Mouse (Mus musculus) forebrain, embryonic 16.5 days (tissue): ENCODE data around the gene Rap1a. TPM values are rescaled to one million over a fixed set of nuclear protein-coding genes. Genes with fewer than 3 reads are reported as not detected.
A peak's percentile ranks its signal among the peaks of the same experiment; 100 is the strongest.
"Not testable (repeated sequence)": the region's sequence is repeated elsewhere in the genome, so short reads cannot be mapped to it uniquely, and the experiment has no call there.

ENCODE experiments used
- ATAC-seq: fragments of 200-750 bp; cut with Nextera tagmentation; 2 replicates; pipeline ENCODE4 v1.8.0; 2017; ENCODE audit warnings: mild to moderate bottlenecking, moderate library complexity
- H3K27ac ChIP-seq: fragments of 300-500 bp; sonication (generic); 2 replicates; pipeline ENCODE4 v1.5.1; 2014; ENCODE audit warnings: low read length, control low read depth
- H3K27me3 ChIP-seq: fragments of 300-500 bp; sonication (generic); replicated peaks from 2 replicates; pipeline ENCODE4 v1.6.1; 2014; ENCODE audit warnings: low read length; ENCODE audit not compliant: control insufficient read depth, insufficient read depth
- H3K36me3 ChIP-seq: fragments of 300-500 bp; sonication (generic); 2 replicates; pipeline ENCODE4 v1.6.1; 2014; ENCODE audit not compliant: control insufficient read depth, insufficient read depth
- H3K4me1 ChIP-seq: fragments of 300-500 bp; sonication (generic); replicated peaks from 2 replicates; pipeline ENCODE4 v1.6.1; 2014; ENCODE audit warnings: low read length; ENCODE audit not compliant: control insufficient read depth, insufficient read depth
- H3K4me2 ChIP-seq: fragments of 300-500 bp; sonication (generic); 2 replicates; pipeline ENCODE4 v1.6.1; 2014; ENCODE audit warnings: mild to moderate bottlenecking, low read length, control low read depth
- H3K4me3 ChIP-seq: fragments of 300-500 bp; sonication (generic); replicated peaks from 2 replicates; pipeline ENCODE4 v1.5.1; 2014; ENCODE audit warnings: mild to moderate bottlenecking, low read length, control low read depth
- H3K9ac ChIP-seq: fragments of 300-500 bp; sonication (generic); replicated peaks from 2 replicates; pipeline ENCODE4 v1.6.1; 2014; ENCODE audit warnings: low read depth, low read length, control low read depth
- H3K9me3 ChIP-seq: fragments of 300-500 bp; sonication (generic); 2 replicates; pipeline ENCODE4 v1.6.1; 2016; ENCODE audit warnings: low read length; ENCODE audit not compliant: control insufficient read depth
- WGBS: fragments of 180-500 bp; shearing (Covaris S2); extraction: QIAGEN DNeasy Blood & Tissue Kit; methylation state at CpG from one replicate; pipeline ENCODE4 v1.1.7; 2014; 5-methylcytosine and 5-hydroxymethylcytosine counted together
- polyA plus RNA-seq: library from polyadenylated mRNA; unstranded; fragments of >200 nt; fragmentation: Nextera tagmentation; extraction: Ambion mirVana; gene quantifications from 2 replicates; pipeline ENCODE4 v1.2.1, GENCODE M21; 2015

Rap1a gene
- polyA plus RNA-seq, 1 experiment from 2014 or later = 67.7 TPM

DNA sequence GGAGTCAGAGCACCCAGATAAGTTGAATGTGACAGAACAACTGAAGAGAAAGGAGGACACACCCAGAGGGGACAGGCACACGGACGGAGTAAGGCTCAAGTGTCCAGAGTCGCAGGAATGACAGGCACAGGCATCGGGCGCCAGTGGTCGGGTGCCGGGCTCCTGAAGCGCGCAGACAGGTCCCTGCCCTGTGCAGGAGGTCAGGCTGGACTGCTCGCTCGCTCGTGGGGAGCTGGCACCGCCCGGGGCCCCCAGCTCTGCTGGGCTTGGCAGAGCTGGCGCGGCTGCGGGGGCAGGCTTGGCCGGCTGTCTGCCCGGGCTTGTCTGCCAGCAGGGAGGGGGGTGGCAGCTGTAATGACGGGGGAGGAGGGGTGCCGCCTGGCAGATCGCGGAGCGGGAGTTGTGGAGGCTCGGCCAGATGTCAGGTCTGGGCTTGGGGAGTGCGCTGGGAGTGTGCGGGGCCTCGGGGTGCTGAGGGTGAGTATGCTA, 96.0 kb downstream of the Rap1a start:
- H3K4me3 ChIP-seq = peak overlapping the region; percentile 51
- WGBS = 0% methylated on average over 26 of the region's 28 CpGs
- H3K9me3 ChIP-seq = no peaks in the 10 kb centered on the region
- H3K4me2 ChIP-seq = peak overlapping the region; percentile 98
- H3K27ac ChIP-seq = peak overlapping the region; percentile 70; the same call in 1 of the 2 replicates
- ATAC-seq = peak; percentile 73
- H3K36me3 ChIP-seq = no peaks in the 10 kb centered on the region
- H3K4me1 ChIP-seq = peaks cover 19% of the 10 kb centered on the region
- no peaks in the 10 kb centered on the region for H3K27me3 ChIP-seq
- peak overlapping the region; percentile 56 for H3K9ac ChIP-seq

DNA sequence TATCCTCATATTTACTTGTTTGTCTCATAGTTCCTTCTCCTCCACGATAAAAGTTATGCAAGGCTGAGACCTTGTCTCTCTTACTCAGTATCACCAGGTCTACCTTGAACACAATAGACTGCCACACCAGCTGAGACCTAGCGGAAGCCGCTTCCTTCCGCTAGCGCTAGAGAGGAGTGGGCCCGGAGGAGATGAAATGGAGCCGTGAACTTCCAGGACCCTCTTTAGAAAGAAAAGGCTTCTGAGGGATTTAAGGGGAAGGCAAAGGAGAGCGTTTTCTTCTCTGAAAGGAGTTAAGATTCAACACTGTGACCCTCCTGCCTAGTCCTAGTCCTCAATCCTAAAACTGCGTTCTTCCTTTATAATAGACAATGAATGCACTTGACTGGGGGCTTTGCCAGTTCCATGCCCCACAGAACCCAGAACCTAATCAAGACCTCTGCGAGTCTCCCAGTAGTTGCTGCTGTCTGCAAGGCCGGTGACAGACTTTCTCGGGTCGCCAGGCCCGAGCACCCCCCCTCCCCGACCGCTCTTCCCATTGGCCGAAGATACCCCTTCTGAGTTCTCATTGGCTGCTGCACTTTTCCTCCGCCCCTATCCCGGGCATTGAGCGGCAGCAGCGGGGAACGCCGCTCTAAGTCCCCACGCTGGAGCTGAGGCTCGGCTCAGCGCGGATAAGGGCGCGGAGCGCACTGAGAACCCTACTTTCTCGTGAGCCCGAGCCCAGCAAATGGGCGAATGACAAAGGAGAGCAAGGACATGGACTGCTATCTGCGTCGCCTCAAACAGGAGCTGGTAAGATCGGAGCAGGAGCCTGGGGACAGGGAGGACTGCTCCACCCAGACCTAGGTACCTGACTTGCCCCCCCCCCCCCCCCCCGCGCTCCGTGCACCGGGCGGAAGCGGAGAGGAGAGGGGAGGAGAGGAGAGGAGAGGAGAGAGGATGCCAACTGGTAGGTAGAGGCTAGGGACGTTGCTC, 96.8 kb downstream of the Rap1a start, which contains the start of gene Inka2:
Inka2 (plus strand) TSS at position 569 of the 978 bp plus-strand sequence.
- ATAC-seq = peak; percentile 98
- peak within 1 kb of the TSS; percentile 56 for H3K9ac ChIP-seq
- H3K4me2 ChIP-seq = peak within 1 kb of the TSS; percentile 98
- no peaks in the 10 kb centered on the region for H3K9me3 ChIP-seq
- no peaks in the 10 kb centered on the region for H3K36me3 ChIP-seq
- H3K4me1 ChIP-seq = peaks cover 18% of the 10 kb centered on the region
- WGBS = 3% methylated on average over 40 of the region's 43 CpGs
- H3K27ac ChIP-seq = peak within 1 kb of the TSS; percentile 70
- peak within 1 kb of the TSS; percentile 51 for H3K4me3 ChIP-seq
- H3K27me3 ChIP-seq = no peaks in the 10 kb centered on the region

DNA sequence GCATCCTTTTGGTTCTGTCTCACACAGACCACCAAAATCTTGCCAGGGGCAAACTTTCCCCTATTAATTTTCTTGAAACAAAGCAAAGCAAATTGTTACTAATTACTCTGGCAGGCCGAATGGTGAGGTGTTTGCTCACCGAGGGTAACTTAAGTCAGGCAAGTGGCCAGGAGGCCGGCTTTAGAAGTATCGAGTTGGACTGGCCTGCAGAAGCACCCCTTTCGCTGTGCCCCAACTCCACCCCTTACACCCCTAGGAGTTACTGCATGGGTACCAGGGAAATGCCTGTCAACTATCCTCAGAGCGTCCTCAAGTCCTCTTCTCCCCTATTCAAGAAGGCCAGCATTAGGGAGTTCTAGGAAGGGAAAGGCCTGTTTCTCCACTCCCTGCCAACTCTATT, 97.6 kb downstream of the Rap1a start:
- no peak overlapping the region for H3K9ac ChIP-seq
- no peak overlapping the region for H3K27ac ChIP-seq
- H3K4me3 ChIP-seq = no peak overlapping the region
- no peaks in the 10 kb centered on the region for H3K27me3 ChIP-seq
- peaks cover 18% of the 10 kb centered on the region for H3K4me1 ChIP-seq
- no peak overlapping the region for H3K4me2 ChIP-seq
- no peaks in the 10 kb centered on the region for H3K36me3 ChIP-seq
- 50% methylated on average over 6 of the region's 6 CpGs for WGBS
- no peaks in the 10 kb centered on the region for H3K9me3 ChIP-seq
- no peak for ATAC-seq

DNA sequence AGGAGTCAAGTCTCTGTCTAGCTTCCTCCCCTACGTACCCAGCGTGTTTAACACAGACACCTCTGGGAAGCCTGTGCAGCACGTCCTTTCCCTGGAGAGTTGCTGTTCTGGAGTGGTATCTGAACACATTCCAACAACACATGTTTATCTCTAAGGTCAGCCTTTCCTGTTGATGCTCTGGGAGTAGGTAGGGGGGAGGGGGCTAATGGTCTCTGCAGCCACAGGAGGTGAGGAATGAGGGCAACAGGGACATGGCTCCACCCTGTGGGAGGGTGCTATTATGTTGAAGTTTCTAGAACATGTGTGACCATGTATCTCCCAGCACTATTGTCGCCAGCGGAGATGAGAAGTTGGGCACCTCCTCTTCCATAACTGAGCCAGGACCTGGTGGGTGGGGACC, 99.7 kb downstream of the Rap1a start:
- Histone ChIP-seq H3K4me3 (no peak overlapping the region), H3K9me3 (no peaks in the 10 kb centered on the region), H3K9ac (no peak overlapping the region), H3K36me3 (no peaks in the 10 kb centered on the region), H3K4me2 (no peak overlapping the region), H3K4me1 (peaks cover 23% of the 10 kb centered on the region), H3K27ac (no peak overlapping the region), H3K27me3 (no peaks in the 10 kb centered on the region)
- 72% methylated on average over 5 of the region's 5 CpGs for WGBS
- ATAC-seq = no peak

DNA sequence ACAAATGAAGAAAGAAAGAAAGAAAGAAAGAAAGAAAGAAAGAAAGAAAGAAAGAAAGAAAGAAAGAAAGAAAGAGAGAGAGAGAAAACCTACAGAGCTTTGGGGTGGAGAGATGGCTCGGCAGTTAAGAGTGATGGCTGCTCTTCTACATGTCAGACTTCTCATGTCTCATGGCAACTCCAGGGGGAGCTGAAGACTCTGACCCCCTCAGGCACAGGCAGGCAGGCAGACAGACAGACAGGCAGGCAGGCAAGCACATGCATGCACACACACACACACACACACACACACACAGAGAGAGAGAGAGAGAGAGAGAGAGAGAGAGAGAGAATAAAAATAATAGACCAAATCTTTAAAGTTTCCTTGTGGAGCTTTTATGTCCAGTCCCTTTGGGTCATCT, 100.3 kb downstream of the Rap1a start:
- H3K9ac ChIP-seq, H3K4me3 ChIP-seq, H3K27ac ChIP-seq, H3K4me2 ChIP-seq, H3K27me3 ChIP-seq, H3K9me3 ChIP-seq, ATAC-seq, H3K36me3 ChIP-seq: not testable (repeated sequence)
- 48% methylated on average over 1 of the region's 1 CpGs for WGBS
- peaks cover 27% of the 10 kb centered on the region for H3K4me1 ChIP-seq

DNA sequence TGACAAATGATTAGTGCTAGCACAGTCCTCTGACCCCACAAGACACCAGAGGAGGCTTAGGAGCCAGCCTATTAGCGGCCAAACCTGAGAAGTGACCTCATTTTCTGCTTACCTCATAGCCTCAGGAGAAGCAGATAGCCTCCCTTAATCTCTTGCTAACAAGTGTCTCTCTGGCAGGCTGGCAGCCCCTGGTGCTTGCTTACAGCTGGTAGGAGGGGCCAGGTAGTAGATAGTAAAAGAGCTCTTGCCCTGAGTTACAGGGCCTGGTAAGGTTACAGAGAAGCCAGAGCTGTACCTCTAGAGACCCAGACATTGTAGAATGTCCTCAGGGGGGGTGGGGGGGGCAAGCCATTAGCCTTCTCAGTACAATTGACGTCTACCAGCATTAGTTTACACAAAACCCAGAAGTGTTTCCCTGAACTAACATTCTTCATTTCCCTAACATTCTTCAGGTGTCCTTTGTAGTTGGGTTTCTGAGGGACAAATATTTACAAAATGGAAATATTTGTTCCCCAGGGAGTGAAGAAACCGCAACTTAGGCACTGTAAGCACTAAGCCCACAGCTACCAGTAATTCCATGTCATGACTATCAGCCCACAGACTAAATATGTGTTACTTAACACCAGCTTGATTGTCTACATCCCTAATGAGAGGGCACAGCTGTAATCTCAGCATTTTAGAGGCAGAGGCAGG, 101.7 kb downstream of the Rap1a start:
- Histone ChIP-seq H3K4me3 (no peak overlapping the region), H3K9ac (no peak overlapping the region), H3K27me3 (no peaks in the 10 kb centered on the region), H3K4me1 (peaks cover 22% of the 10 kb centered on the region), H3K27ac (no peak overlapping the region), H3K4me2 (no peak overlapping the region), H3K36me3 (no peaks in the 10 kb centered on the region), H3K9me3 (no peaks in the 10 kb centered on the region)
- 51% methylated on average over 3 of the region's 3 CpGs for WGBS
- ATAC-seq = no peak

DNA sequence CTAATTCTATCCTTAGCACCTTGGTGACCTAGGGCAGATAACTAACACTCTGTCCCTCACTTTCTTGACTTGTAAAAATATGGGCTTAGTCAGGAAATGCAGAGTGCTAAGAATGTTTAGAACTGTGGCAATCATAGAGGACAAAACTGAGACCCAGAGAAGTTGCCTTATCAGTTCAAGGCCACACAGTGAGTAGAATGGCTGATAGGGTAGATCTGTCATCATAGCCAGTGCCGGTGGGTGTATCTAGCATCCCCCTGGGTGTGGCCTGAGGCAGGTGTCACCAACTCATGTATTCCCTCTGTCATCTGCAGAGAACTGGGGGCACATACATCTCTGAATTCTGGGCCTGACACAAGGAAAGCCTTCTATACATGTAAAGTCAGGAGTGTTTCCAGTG, 102.8 kb downstream of the Rap1a start:
- Histone ChIP-seq H3K27ac (no peak overlapping the region), H3K4me2 (no peak overlapping the region), H3K36me3 (no peaks in the 10 kb centered on the region), H3K9me3 (no peaks in the 10 kb centered on the region), H3K27me3 (no peaks in the 10 kb centered on the region), H3K9ac (no peak overlapping the region), H3K4me3 (no peak overlapping the region), H3K4me1 (peaks cover 17% of the 10 kb centered on the region)
- ATAC-seq = no peak
- 89% methylated on average over 1 of the region's 1 CpGs for WGBS

DNA sequence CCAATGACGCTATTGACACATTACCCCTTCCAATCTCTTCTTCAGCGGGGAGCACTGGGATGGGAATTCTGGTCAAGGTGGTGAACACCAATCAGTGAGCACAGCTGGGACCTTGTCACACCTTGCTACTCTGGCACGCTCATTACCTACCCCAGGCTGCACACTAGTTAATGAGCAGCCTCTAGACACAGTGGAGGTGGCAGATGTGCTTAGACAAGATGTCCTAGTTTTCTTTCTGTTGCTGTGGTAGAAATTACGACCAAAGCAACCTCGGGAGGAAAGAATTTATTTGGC, 104.0 kb downstream of the Rap1a start:
- Histone ChIP-seq H3K9ac (no peak overlapping the region), H3K36me3 (no peaks in the 10 kb centered on the region), H3K4me2 (no peak overlapping the region), H3K4me3 (no peak overlapping the region), H3K4me1 (peaks cover 17% of the 10 kb centered on the region), H3K27ac (no peak overlapping the region), H3K9me3 (no peaks in the 10 kb centered on the region), H3K27me3 (no peaks in the 10 kb centered on the region)
- whole genome bisulfite sequencing = 71% methylated on average over 5 of the region's 5 CpGs
- ATAC-seq = no peak

DNA sequence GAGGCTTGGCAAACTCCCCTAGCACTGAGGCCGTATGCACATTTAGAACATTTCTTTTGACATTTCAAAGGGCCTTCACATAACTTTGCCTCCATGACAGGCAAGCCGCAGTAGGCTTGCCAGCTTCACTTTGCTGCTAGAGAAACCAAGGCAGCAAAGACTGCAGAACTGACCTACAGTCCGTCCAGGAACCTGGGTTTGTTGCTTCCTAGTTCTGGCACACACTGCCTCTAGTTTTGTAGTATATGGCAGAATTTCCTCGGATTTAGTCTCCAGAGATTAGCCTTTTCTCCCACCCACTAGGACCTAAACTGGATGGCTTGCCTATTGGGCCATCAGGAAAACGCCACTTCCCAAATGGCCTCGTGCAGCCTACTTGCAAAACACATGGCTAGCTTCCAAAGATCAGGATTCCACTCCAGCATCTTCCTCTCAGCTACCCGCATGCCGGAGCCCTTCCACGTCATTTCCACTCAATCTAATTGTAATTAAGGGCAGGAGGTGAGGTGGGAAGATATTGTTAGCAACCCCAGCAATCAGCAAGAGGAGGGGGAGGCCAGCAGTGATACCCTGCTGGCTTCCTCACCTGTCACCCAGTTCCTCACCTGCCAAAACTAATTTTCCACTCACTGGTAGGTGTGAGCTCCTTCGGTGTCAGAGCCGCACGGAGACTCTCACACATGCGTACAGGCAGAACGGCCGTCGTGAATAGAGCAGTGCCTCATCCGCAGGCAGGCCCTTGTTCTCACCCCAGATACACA, 104.6 kb downstream of the Rap1a start:
- ATAC-seq = no peak; the same call in 1 of the 2 replicates
- Histone ChIP-seq H3K4me1 (peaks cover 17% of the 10 kb centered on the region), H3K36me3 (no peaks in the 10 kb centered on the region), H3K4me2 (peak overlapping the region; percentile 25), H3K9ac (no peak overlapping the region), H3K9me3 (no peaks in the 10 kb centered on the region), H3K27ac (no peak overlapping the region), H3K4me3 (no peak overlapping the region), H3K27me3 (no peaks in the 10 kb centered on the region)
- whole genome bisulfite sequencing = 52% methylated on average over 17 of the region's 17 CpGs
